Mouse (Mus musculus): ENCODE measurements around the gene Tmprss9. TPM values are rescaled to one million over a fixed set of nuclear protein-coding genes. Genes with fewer than 3 reads are reported as not detected.

Tmprss9 gene
- polyA plus RNA-seq, 1 experiment from 2014 or later: 0.04 TPM

- WGBS: 83% methylated on average over 6 of the region's 6 CpGs
- no peaks in the 10 kb centered on the region for H3K27me3 ChIP-seq (ENCODE audit: insufficient read depth, low read length)
- no peak for TF ChIP-seq CTCF (IDR thresholded peaks at IDR 0.05; ENCODE audit: low read depth)
- H3K27ac ChIP-seq: no peak overlapping the region
- H3K36me3 ChIP-seq (ENCODE audit: insufficient read depth, low read length): 0 out of 2 replicates have a peak, but pooled peaks cover 3% of the 10 kb centered on the region
- peaks cover 7% of the 10 kb centered on the region; the same call in 1 of the 2 replicates for H3K4me1 ChIP-seq (replicated peaks; ENCODE audit: insufficient read depth, low read length)
- H3K4me3 ChIP-seq (replicated peaks; ENCODE audit: low read depth, low read length): no peak overlapping the region
- no peak overlapping the region for H3K9ac ChIP-seq (ENCODE audit: low read depth, low read length)
- ATAC-seq (replicated peaks; ENCODE audit: low FRiP score, low read depth) (no peak), DNase-seq (ENCODE audit: low spot score) (no peak)
- no peak overlapping the region for H3K4me2 ChIP-seq (ENCODE audit: low read length)
- H3K9me3 ChIP-seq (replicated peaks; ENCODE audit: low read length): no peaks in the 10 kb centered on the region
These were observed 24.0 kb downstream of the Tmprss9 start for GRCm38 (mm10) chr10:80895697-80896096.

- DNase-seq (ENCODE audit: low spot score) (no peak), ATAC-seq (replicated peaks; ENCODE audit: low FRiP score, low read depth) (no peak)
- 0 out of 2 replicates have a peak, but pooled peaks cover 3% of the 10 kb centered on the region for H3K36me3 ChIP-seq (ENCODE audit: insufficient read depth, low read length)
- H3K27ac ChIP-seq: no peak overlapping the region
- peaks cover 7% of the 10 kb centered on the region; the same call in 1 of the 2 replicates for H3K4me1 ChIP-seq (replicated peaks; ENCODE audit: insufficient read depth, low read length)
- WGBS: 69% methylated on average over 24 of the region's 24 CpGs
- H3K4me3 ChIP-seq (replicated peaks; ENCODE audit: low read depth, low read length): no peak overlapping the region
- no peaks in the 10 kb centered on the region for H3K27me3 ChIP-seq (ENCODE audit: insufficient read depth, low read length)
- no peaks in the 10 kb centered on the region for H3K9me3 ChIP-seq (replicated peaks; ENCODE audit: low read length)
- H3K9ac ChIP-seq (ENCODE audit: low read depth, low read length): no peak overlapping the region
- H3K4me2 ChIP-seq (ENCODE audit: low read length): no peak overlapping the region
- no peak for TF ChIP-seq CTCF (IDR thresholded peaks at IDR 0.05; ENCODE audit: low read depth)
These were observed 25.2 kb downstream of the Tmprss9 start for GRCm38 (mm10) chr10:80896581-80897485.

- Histone ChIP-seq H3K4me1 (replicated peaks; ENCODE audit: insufficient read depth, low read length) (peaks cover 7% of the 10 kb centered on the region; the same call in 1 of the 2 replicates), H3K9me3 (replicated peaks; ENCODE audit: low read length) (no peaks in the 10 kb centered on the region), H3K4me2 (ENCODE audit: low read length) (no peak overlapping the region), H3K36me3 (ENCODE audit: insufficient read depth, low read length) (0 out of 2 replicates have a peak, but pooled peaks cover 6% of the 10 kb centered on the region), H3K27ac (no peak overlapping the region), H3K9ac (ENCODE audit: low read depth, low read length) (no peak overlapping the region), H3K4me3 (replicated peaks; ENCODE audit: low read depth, low read length) (no peak overlapping the region), H3K27me3 (ENCODE audit: insufficient read depth, low read length) (no peaks in the 10 kb centered on the region)
- DNase-seq (ENCODE audit: low spot score): no peak
- no peak for ATAC-seq (replicated peaks; ENCODE audit: low FRiP score, low read depth)
- 43% methylated on average over 41 of the region's 41 CpGs for WGBS
- TF ChIP-seq CTCF (IDR thresholded peaks at IDR 0.05; ENCODE audit: low read depth): no peak
These were observed 26.3 kb downstream of the Tmprss9 start for GRCm38 (mm10) chr10:80897861-80898510.

GRCm38 (mm10) chr10:80899074-80899473 lies 27.4 kb downstream of the Tmprss9 start:
- ATAC-seq (replicated peaks; ENCODE audit: low FRiP score, low read depth) (no peak), DNase-seq (ENCODE audit: low spot score) (no peak)
- H3K27ac ChIP-seq: no peak overlapping the region
- 0 out of 2 replicates have a peak, but pooled peaks cover 13% of the 10 kb centered on the region for H3K36me3 ChIP-seq (ENCODE audit: insufficient read depth, low read length)
- peaks cover 7% of the 10 kb centered on the region; the same call in 1 of the 2 replicates for H3K4me1 ChIP-seq (replicated peaks; ENCODE audit: insufficient read depth, low read length)
- H3K9ac ChIP-seq (ENCODE audit: low read depth, low read length): no peak overlapping the region
- no peak for TF ChIP-seq CTCF (IDR thresholded peaks at IDR 0.05; ENCODE audit: low read depth)
- H3K27me3 ChIP-seq (ENCODE audit: insufficient read depth, low read length): no peaks in the 10 kb centered on the region
- 84% methylated on average over 8 of the region's 8 CpGs for WGBS
- H3K4me2 ChIP-seq (ENCODE audit: low read length): no peak overlapping the region
- H3K4me3 ChIP-seq (replicated peaks; ENCODE audit: low read depth, low read length): no peak overlapping the region
- H3K9me3 ChIP-seq (replicated peaks; ENCODE audit: low read length): no peaks in the 10 kb centered on the region

- peaks cover 7% of the 10 kb centered on the region; the same call in 1 of the 2 replicates for H3K4me1 ChIP-seq (replicated peaks; ENCODE audit: insufficient read depth, low read length)
- H3K4me2 ChIP-seq (ENCODE audit: low read length): peak overlapping the region; percentile 82
- H3K27ac ChIP-seq: peak overlapping the region; percentile 72; the same call in 1 of the 2 replicates
- WGBS: 7% methylated on average over 25 of the region's 25 CpGs
- DNase-seq (ENCODE audit: low spot score) (no peak), ATAC-seq (replicated peaks; ENCODE audit: low FRiP score, low read depth) (peak; percentile 0; the same call in 1 of the 2 replicates)
- no peaks in the 10 kb centered on the region for H3K9me3 ChIP-seq (replicated peaks; ENCODE audit: low read length)
- no peaks in the 10 kb centered on the region for H3K27me3 ChIP-seq (ENCODE audit: insufficient read depth, low read length)
- peak overlapping the region; percentile 52 for H3K9ac ChIP-seq (ENCODE audit: low read depth, low read length)
- peak overlapping the region; percentile 59 for H3K4me3 ChIP-seq (replicated peaks; ENCODE audit: low read depth, low read length)
- H3K36me3 ChIP-seq (ENCODE audit: insufficient read depth, low read length): peaks cover 18% of the 10 kb centered on the region; the same call in 1 of the 2 replicates
- TF ChIP-seq CTCF (IDR thresholded peaks at IDR 0.05; ENCODE audit: low read depth): no peak
These were observed 28.1 kb downstream of the Tmprss9 start for GRCm38 (mm10) chr10:80899591-80900317.

Measured in kidney, postnatal 0 days (tissue).